Mouse (Mus musculus) urinary bladder, postnatal 25 days (tissue): ENCODE results near the gene Pdzd2.

Experiments
- DNase-seq: peaks from one replicate; pipeline ENCODE4 v3.0.0; 2022; ENCODE audit warnings: low spot score

Gene Pdzd2

DNA sequence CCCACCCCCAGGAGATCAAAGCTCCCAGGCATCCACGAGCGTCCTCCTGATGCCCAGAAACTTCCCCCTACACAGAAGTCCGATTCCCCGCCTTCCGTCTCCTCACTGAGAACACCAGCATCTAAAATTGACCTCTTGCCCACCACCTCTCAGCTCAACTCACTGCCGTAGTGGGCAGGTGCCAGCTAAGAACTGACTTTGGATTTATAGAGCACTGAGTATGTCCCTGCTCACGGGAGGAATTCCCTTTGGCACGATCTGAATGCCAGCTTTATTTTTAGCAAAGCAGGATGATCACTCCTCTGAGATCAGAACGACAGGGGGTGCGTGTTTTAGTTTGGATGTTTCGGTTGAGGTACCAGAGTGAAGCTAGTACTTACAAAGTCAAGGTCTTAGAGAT, 7.1 kb downstream of the Pdzd2 start:
- no peak for DNase-seq

DNA sequence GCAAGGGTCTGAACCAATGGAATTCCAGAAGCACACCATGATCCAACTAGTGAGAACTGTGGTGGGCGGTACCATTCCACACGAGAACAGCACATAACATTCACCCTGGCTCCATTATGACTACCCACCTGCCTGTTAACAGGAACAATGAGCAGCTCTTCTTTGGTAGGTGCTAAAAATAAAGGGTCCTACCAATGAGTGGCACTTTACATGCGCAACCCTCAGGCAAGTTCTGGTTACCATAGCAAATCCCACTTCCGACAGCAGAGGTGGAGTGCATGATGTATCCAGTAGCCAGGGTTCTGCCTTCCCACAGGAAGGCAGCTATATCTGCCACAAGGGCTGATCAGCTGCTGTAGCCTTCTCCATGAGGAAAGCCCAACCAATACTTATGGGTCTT, 11.3 kb downstream of the Pdzd2 start:
- DNase-seq = no peak

DNA sequence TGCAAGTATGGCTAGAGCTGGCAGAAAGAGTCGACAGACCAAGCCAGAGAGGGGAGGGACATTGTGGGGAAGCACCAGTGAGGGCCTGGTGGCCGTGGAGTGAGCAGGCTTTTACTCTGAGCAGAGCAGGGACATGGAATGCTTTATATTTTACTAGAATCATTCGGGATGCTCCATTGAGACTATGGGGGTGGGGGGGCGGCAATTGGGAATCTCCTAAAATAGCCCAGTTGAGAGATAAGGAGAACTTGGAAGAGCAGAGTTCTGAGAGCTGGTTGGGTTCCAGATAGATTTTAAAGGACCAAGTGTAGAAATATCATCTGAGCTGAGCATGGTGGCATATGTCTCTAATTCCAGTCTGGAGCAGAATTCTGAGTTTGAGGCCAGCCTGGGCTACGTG, 14.5 kb downstream of the Pdzd2 start:
- DNase-seq = no peak

DNA sequence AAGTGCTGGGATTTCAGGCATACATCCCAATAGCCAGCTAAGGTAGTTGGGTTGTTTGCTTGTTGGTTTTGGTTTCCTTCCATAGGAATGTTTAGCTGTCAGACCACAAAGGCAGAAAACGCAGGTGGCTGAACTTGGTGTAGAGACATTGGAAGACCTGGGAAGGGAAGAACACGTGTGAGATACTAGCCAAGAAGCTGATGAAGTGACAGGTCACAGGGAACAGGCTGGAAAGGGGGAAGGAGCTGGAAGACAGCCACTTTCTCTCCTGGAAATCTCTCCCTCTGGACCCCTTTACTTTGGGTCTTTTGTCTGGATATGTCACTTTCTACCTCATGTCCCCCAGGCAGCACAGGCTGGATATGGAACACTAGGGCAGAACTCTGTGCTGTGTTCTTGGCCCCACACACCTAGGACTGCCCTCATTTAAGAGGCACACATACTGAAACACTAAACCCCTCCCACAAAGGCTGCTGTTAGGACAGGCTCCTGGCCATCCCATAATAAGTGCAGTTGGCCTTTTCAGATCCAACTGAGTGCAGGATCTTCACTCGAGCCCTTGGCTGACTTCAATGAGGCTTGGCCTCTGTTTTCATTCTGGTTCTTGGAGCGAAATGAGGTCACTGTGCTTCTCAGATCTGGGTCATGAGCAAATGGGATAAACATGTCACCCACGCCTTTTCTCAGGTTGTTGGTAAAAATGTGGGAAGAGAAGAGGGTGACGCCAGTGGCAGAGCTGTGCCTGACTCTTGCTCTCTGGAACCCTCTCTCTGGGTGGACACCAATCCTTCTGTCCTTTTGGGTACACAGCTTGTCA, 17.8 kb downstream of the Pdzd2 start:
- DNase-seq = no peak

DNA sequence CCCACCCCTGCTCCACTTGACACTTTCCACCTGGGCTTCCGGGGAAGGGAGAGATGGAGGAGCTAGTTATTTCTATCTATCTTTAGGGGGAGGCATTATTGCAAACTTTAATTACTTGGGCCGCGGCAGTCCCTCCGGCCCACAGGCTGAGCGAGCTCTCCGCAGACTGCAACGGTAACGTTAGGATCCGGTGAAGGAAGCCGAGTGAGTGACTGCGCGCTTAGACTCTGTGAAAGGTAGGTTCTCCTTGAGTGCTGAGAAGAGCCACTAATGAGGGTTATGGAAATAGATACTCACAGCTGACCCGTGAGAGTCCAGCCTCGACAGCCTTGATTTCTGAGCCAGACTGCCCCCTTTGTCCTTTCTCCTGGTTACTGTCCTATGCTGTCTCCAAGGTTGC, 20.9 kb downstream of the Pdzd2 start:
- no peak for DNase-seq

DNA sequence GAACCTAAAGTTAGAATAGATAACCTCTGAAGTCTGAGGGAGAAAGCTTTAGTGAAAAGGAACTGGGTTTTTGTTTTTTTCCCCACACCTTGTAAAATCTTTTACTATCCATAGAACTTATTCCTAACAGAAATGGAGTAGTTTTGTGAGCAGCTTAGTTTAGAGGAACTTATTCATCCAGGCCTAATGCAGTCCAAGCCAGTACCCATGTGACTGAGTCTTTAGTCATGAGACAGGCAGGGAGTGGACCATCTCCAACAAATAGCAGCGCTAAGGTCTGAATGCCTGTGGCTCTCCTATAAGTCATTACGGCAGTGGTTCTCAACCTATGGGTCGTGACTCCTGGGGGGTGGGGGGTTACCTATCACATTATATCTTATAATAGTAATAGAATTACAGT, 22.3 kb downstream of the Pdzd2 start:
- DNase-seq = no peak

DNA sequence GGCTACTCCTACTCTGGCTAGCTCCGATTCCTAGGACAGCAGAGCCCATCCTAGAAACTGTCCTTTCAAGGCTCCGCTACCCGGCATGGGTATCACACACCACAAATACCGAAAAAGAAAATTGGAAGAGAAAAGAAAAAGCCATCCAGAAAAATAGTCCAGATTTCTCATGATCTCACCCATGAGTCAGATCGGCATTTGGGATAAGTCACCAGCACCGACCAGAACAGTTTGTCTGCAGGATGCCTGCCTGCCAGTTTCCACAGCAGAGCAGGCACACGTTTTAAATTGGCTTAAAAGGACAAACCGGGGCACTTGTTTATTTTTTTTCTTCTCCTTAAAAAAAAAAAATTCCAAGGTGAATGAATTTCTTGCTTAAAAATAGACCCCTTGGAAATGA, 22.8 kb downstream of the Pdzd2 start:
- DNase-seq = no peak

DNA sequence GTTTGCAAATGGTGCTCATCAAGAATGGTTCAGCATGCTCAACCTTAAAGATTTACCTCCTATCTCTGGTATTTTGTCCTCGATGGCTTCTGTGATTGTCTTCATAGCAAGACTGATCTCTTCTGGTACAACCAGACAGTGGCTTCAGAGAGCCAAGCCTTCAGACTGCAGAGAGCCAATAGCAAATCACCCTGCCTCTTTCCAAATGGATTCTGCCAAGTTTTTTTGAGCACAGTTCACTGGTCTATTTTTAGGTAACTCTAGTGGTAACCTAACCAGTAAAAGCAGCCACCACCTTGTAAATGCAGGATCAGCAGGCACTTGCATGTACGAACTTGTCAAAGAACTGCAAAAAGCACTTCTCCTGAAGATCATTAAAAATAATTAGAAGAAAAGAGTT, 25.4 kb downstream of the Pdzd2 start:
- DNase-seq = no peak

DNA sequence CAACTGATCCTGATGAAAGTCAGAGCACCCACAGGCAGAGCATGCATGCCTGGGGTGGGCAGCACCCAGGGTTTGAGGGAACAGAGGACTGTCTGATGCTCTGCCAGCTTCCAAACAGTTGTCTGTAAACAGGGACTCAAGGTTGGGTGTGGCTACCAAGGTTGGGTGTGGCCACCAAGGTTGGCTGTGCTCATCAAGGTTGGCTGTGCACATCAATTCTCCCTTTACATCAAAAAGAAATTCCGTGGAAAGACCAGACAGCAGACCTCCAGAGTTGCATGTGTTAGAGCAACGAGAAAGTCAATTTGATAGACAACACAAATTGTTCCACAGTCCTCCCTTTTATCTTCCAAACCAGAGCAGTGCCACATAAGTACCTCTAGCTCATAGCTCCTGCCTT, 26.5 kb downstream of the Pdzd2 start:
- no peak for DNase-seq

DNA sequence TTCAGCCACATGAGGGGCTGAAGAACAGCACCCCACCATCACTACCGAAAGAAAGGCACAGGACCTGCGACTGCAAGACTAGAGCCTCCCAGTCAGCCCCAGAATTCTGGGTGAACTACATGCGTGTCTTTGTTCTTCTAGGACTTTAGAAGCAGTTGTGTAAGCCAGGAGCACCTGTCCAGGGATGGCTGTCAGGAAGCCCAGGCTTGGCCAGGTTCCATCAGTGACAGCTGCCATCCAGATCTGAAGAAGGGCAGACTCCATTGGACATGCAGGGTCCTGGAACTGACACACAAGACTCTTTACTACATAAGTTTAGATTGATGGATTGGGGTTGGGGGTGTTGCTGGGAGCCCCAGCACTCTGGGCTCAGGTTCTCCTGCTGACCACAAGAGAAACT, 29.7 kb downstream of the Pdzd2 start:
- no peak for DNase-seq

DNA sequence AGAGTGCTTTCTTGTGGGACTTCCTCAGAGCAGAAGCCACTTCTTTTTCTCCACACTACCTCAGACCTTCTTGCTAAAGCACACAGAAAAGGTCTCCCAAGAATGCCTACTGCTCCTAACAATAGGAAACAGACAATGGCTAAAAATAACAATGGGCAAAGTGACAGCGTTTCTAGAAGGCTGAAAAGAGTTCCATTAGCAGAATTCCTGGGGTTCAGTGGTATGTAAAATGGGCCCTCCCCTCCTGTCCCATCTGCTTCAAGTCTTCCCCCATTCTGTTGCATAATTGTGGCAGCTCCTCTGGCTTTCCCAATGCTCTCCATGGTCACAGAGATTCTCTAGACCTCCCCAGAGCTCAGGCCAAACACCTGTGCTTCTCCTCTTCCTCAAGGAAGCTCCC, 31.4 kb downstream of the Pdzd2 start:
- DNase-seq = no peak

DNA sequence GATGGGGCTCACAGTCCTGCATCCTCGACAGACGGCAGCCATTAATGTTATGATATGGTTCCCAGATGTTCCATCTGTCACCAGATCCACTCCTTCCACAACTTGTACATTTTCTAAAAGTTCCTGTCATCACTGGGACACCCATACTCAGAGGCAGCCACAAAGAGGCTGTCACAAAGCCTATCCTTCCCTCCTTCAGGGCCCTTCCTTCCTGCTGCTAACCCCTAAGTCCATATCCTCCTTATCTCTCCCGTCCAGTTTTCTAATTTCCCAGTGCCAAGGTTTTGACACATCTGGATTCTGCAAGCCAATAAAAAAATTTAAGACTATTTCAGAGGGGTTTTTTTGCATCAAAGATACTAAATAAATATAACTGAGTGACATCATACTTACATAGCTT, 32.8 kb downstream of the Pdzd2 start:
- DNase-seq = no peak

DNA sequence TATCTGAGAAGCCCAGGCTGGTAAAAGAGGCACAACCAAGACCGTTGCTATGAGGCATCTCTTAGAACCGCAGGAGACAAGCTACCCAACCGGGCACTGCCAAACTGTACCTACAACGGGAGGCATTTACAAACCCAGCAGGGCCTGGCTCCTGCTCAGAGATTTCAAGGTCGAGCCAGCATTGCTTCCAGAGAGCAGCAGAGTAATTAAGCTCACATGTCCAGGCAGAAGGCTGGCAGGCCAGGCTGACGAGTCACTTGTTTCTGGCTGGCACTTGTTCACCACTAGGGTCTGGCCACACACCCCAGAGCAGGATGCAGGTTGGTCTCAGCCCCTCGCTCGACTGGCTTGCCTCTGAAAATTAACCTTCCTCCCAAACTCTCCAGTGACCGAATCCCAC, 39.4 kb downstream of the Pdzd2 start:
- DNase-seq = no peak

DNA sequence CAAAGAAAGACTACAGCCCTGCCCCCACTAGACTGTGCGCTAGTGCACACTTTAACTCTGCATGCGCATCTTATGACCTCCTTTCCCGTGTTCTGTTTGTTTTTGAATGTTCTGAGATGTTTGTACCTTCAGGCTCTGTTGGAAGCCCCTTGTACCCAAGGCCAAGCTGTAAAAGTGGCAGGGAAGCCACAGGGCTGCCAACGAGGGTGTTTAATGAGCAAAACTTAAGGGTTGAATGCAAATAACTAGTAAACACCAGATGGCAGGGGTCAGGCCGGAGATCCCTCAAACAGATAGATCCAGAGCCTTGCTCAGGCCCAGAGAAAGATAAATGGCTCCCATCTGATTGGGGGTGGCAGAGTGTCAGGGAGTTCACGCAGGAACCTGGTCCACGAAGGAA, 42.0 kb downstream of the Pdzd2 start:
- DNase-seq = no peak

DNA sequence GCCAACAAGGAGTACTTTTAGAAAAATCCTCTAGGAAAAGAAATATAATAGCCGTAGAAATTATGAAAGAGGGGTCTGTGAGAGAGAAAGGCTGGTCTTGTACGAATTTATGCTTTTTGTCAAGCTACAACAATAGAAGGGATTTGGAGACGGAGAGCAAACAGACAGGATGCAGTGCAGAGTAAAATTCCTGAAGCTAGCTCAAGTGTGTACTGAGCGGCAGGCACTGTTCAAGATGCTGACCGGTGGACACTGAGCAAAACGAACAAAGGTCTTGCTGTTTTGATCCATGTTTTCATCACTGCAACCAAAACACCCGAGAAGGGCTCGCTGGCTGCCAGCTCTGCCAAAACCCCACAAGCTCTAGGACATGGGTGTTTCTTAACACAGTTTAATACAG, 42.8 kb downstream of the Pdzd2 start:
- DNase-seq = no peak

DNA sequence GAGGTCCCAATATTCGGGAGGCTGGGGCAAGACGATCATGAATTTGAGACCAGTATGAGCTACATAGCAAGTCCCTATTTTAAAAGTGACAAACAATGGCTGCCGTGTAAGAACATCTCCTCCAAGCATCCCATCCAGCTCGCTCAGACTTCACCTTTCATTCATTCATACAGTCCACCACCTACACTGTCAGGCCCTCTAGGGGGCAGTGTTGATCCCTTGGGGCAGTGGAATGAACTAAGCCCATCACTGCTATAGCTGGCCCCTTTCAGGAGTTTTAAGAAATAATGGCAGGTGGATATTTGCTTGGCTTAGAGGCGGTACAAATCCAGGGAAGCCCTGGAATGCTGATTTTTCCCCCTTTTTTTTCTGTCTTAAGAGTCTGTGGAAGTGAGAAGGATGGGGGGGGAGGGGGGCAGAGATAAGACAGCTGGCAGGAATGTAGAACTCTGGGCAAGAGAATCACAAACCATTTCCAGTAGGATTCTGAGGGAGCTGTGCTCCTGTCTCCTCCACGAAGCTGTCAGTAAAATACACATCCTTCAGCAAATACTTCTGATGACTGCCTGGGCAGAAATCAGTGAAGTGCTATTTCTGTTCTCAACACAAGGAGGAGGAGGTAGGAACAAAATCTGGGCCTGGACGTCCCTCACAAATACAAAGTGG, 49.9 kb downstream of the Pdzd2 start:
- DNase-seq = no peak

DNA sequence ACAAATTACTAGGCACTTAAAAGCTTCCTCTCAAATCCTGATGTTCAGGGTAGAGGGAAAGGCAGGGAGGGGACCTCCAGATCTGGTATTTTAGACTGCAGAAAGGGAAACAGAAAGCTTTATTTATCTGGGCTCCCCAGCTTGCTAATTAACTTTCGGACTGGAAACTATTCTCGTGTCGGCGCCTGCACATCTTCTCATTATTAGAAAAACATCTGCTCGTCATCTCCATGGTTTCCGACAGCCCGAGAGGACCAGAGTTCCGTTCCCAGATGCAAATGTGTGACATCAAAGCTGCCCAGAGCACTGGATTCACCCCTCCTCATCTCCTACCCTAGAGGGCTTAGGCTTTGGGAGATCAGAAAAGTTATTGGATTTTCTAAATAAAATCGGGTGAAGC, 57.2 kb downstream of the Pdzd2 start:
- no peak for DNase-seq

DNA sequence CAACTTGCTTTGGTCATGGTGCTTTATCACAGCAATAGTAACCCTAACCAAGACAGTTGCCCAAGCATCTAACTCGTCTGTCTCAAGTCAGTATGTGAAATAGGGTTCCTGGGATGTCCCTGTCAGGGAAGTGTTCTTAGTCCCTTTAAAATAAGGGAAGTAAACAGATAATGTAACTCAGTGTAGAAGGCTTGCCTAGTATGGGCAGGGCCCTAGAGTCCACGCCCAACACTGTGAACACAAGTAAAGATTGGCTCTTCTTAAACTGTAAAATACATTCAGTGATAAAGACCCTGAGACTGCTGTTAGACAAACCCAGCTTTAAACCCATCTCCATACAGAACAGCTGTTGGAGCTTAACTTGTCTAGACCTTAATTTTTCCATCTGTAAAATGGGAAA, 57.8 kb downstream of the Pdzd2 start:
- DNase-seq = no peak

DNA sequence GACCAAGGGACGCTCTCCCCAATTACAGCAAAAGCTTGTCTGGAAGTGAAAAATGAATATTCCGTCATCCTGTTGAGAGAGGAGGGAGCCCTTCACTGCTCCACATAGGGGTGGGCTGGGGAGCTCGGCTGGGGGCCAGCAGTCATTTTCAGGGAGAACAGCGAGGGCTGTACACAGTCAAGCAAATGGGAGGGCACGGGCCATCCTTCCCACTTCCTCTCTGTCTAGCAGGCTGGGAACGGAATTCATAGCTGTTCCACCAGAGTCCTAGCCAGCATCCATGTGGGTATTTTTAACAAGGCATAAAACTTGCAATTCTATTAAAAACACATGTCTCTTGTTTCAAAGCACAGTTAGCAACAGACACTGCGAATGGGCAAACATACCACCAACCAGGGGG, 59.0 kb downstream of the Pdzd2 start:
- no peak for DNase-seq

DNA sequence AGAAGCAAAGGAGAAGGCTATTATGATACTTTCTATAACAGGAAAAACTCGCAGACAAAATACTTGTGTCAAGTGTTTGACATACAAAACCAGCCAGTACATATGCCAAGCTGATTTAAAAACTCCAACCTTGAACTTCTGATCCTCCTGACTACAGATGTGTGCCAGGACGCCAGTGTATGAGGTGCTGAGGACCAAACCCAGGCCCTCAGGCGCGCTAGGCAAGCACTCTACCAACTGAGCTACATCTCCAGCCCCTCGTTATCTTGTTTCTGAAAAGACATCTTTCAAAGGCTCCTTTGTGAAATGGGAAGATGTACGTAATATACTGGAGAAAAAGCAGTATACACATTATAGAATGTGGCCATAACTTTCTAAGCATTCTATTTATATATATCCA, 59.7 kb downstream of the Pdzd2 start:
- DNase-seq = no peak

DNA sequence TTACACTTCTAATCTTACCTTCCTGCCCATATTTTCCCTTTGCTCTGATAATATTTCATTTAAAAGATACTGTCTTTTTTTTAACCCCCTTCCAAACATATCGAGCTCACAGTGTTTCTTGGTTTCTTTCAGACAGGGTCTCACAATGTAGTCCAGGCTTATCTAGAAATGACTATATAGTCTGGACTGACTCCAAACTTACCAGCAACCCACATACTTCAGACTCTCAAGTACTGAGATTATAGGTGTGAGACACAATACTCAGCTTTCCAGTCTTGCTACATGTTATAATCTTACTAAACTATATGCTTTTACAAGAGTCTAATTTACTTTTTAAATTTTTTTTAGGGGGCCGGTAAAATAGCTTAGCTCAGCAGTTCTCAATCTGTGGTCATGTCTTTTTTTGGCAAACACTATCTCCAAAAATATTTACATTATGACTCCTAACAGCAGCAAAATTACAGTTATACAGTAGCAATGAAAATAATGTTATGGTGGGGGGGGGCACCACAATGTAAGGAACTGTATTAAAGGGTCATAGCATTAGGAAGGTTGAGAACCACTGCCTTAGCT, 61.1 kb downstream of the Pdzd2 start:
- DNase-seq = no peak

DNA sequence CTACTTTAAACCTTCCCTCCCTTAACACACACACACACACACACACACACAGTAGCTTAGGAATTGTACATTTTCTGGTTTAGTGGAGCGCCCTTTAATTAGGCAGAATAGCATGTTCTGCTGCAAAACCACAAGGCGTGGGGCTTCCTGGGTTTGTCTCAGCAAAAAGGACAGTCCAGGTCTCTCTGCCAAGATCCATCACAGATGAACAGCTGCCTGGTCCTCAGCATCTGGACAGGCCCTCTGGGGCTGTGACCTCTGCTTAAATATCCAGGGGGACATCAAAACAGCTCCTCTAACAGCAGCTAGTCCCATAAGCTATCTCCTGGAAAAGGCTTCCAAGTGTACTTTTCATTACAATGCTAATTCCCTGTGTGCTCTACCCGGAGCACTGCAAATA, 64.4 kb downstream of the Pdzd2 start:
- no peak for DNase-seq

DNA sequence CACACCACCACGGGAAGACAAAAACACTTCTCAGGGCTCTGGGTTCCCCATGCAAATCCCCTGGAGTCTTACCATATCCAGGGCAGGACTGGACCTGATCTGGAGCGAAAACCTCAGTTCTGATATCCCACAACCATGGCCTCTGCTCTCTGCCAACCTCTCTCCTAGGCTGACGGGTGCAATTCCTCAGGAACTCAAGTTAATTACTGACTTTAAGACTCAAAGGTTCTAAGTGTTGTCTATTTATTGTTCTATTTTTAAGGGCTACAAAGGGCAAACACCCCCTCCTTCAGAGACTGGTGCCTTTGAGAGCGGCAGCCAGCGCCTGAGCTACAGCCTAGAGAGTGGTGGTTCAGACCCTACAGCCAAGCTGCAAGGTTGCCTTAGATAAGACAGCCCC, 65.7 kb downstream of the Pdzd2 start:
- no peak for DNase-seq
